Mouse (Mus musculus): ENCODE measurements around the gene Gm20662.

DNA sequence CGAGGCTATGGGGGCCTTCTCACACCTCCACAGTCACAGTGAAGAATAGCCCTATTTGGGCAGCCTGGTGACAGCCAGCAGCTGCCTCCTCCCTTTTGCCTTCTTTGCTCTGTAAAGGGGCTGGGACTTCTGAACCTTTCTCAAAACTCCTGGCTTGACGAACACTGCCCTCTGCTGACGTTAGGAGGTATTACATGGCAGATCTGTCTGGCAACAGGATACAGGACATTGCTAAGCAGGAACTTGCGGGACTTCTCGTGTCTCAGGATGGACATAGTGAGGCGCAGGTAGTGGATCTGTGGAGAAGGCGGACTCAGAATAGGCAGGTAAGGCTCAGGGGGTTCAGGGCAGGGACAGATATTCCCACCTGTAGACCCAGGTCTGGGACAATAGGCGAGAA lies 71.8 kb downstream of the Gm20662 start:
- TF ChIP-seq EP300 (optimal IDR thresholded peaks at IDR 0.05) (no peak), CTCF (IDR thresholded peaks at IDR 0.05; ENCODE audit: low read depth) (peak; percentile 99)

Data from stomach, postnatal 0 days (tissue).